Mouse (Mus musculus) forebrain, embryonic 15.5 days (tissue): ENCODE measurements at regions not wholly inside any gene's neighbourhood (a gene's known extent, or its start where the extent isn't known, plus 50 kb on each side); places are given as distances from the start of the nearest gene placed in this dataset.

Source experiments
- ATAC-seq: fragments of 200-750 bp; cut with Nextera tagmentation; replicated peaks from 2 replicates; pipeline ENCODE4 v1.8.0; 2017; ENCODE audit warnings: mild to moderate bottlenecking, moderate TSS enrichment, moderate library complexity
- H3K27ac ChIP-seq: fragments of 300-500 bp; sonication (generic); replicated peaks from 2 replicates; pipeline ENCODE4 v1.5.1; 2015; ENCODE audit warnings: mild to moderate bottlenecking, inconsistent platforms
- H3K27me3 ChIP-seq: fragments of 300-500 bp; sonication (generic); 2 replicates; pipeline ENCODE4 v1.6.1; 2015; ENCODE audit warnings: inconsistent platforms
- H3K36me3 ChIP-seq: fragments of 300-500 bp; sonication (generic); 2 replicates; pipeline ENCODE4 v1.6.1; 2015; ENCODE audit warnings: mild to moderate bottlenecking, inconsistent platforms
- H3K4me1 ChIP-seq: fragments of 300-500 bp; sonication (generic); 2 replicates; pipeline ENCODE4 v1.6.1; 2015; ENCODE audit warnings: inconsistent platforms
- H3K4me2 ChIP-seq: fragments of 300-500 bp; sonication (generic); replicated peaks from 2 replicates; pipeline ENCODE4 v1.6.1; 2015; ENCODE audit warnings: mild to moderate bottlenecking, inconsistent platforms
- H3K4me3 ChIP-seq: fragments of 300-500 bp; sonication (generic); 2 replicates; pipeline ENCODE4 v1.5.1; 2015; ENCODE audit warnings: mild to moderate bottlenecking, inconsistent platforms
- H3K9ac ChIP-seq: fragments of 300-500 bp; sonication (generic); replicated peaks from 2 replicates; pipeline ENCODE4 v1.6.1; 2015; ENCODE audit warnings: mild to moderate bottlenecking, inconsistent platforms
- H3K9me3 ChIP-seq: fragments of 300-500 bp; sonication (generic); 2 replicates; pipeline ENCODE4 v1.6.1; 2016; ENCODE audit warnings: inconsistent platforms
- WGBS: fragments of 180-500 bp; shearing (Covaris S2); methylation state at CpG from one replicate; pipeline ENCODE4 v1.1.7; 2015; ENCODE audit warnings: mixed read lengths; 5-methylcytosine and 5-hydroxymethylcytosine counted together

GRCm38 (mm10) chr3:151891760-151892253 is 54.4 kb upstream of the Ptgfr start:
- peaks cover 13% of the 10 kb centered on the region for H3K4me1 ChIP-seq
- H3K4me2 ChIP-seq: no peak overlapping the region
- H3K4me3 ChIP-seq: no peak overlapping the region
- H3K36me3 ChIP-seq: no peaks in the 10 kb centered on the region
- H3K27me3 ChIP-seq: no peaks in the 10 kb centered on the region
- H3K9ac ChIP-seq: no peak overlapping the region
- no peak overlapping the region for H3K27ac ChIP-seq
- 20% methylated on average over 6 of the region's 6 CpGs for whole genome bisulfite sequencing
- ATAC-seq: no peak
- no peaks in the 10 kb centered on the region for H3K9me3 ChIP-seq

DNA sequence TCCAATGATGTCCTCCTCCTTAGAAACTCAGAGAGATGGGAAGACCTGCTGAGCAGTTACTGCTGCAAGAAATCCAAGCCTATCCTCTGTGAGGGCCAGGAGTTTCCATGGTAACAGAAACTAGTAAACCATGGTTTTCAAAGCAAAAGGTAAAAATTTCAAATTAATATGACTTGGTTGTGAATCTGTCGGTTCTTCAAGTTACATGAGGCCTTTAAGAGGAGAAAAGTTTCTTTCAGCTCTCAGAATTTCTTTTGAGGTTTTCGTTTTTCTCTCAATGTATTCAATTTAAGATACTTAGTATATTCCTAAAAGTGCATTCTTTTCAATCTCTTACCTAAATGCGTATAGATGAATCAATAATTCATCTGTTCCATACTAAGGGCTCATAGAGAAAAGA is 53.9 kb upstream of the Ptgfr start:
- no peak for ATAC-seq
- H3K27me3 ChIP-seq: no peaks in the 10 kb centered on the region
- 68% methylated on average over 3 of the region's 3 CpGs for WGBS

GRCm38 (mm10) chr3:151889738-151890137 is 52.3 kb upstream of the Ptgfr start:
- Histone ChIP-seq H3K9me3 (no peaks in the 10 kb centered on the region), H3K4me2 (no peak overlapping the region), H3K9ac (no peak overlapping the region), H3K4me1 (peaks cover 13% of the 10 kb centered on the region), H3K27ac (no peak overlapping the region), H3K36me3 (no peaks in the 10 kb centered on the region), H3K27me3 (no peaks in the 10 kb centered on the region), H3K4me3 (no peak overlapping the region)
- ATAC-seq: no peak
- 74% methylated on average over 8 of the region's 8 CpGs for WGBS

More for the DNA sequence above, 53.9 kb upstream of the Ptgfr start:
- peaks cover 13% of the 10 kb centered on the region for H3K4me1 ChIP-seq
- H3K36me3 ChIP-seq: no peaks in the 10 kb centered on the region
- H3K9ac ChIP-seq: no peak overlapping the region
- H3K4me3 ChIP-seq: no peak overlapping the region
- H3K27ac ChIP-seq: no peak overlapping the region
- no peak overlapping the region for H3K4me2 ChIP-seq
- no peaks in the 10 kb centered on the region for H3K9me3 ChIP-seq
